Mouse (Mus musculus): Measurements from ENCODE around the gene Mtus2. TPM values are rescaled to one million over a fixed set of nuclear protein-coding genes. Genes with fewer than 3 reads are reported as not detected.

Gene Mtus2
- total RNA-seq, 1 experiment: 11.0 TPM

DNA sequence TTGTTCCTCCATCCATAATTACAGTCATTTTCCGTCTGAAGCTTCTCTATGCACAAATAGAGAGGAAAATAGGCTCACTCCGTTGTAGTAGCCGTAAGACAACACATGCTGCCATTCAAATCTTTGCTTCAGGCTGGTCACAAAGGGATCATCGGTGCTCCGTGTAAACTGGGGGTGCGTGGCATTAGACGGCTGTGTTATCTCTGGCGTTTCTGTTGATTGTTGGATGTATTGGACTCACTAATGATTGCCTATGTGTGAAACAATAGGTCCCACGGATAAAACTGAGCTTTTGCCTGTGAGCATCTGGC lies 196.2 kb downstream of the Mtus2 start:
- Histone ChIP-seq H3K36me3 (ENCODE audit: control insufficient read depth, insufficient read depth, low read length, poor library complexity, severe bottlenecking) (no peaks in the 10 kb centered on the region), H3K9ac (ENCODE audit: insufficient read depth, low read depth, low read length, poor library complexity, severe bottlenecking) (no peak overlapping the region)

DNA sequence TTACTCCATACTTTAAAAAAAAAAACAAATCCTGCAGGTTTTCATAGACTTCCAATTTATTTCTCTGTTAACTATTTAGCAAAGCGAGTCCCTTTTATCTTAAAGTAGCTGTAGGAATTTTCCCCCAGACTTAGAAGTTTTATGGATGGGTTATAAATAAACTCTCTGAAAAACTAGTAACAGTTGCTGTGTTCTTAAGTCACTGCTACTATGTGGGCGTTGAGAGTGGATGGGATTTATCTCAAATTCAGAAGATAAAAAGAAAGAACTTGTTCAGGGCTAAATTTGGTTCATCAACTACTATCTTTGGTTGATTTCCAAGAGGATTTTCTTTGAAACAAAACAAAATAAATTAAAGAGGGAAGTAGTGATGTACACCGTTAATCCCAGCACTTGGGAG lies 197.6 kb downstream of the Mtus2 start:
- Histone ChIP-seq H3K9me3 (ENCODE audit: control insufficient read depth, insufficient read depth, low read depth, low read length) (peaks cover 2% of the 10 kb centered on the region; the same call in 1 of the 2 replicates), H3K4me1 (ENCODE audit: control insufficient read depth in 2 of 2, insufficient read depth in 2 of 2, low read length in 2 of 2, poor library complexity in 1 of 2) (no peaks in the 10 kb centered on the region), H3K27ac (ENCODE audit: insufficient read depth, low read depth, low read length, poor library complexity, severe bottlenecking) (no peak overlapping the region), H3K9ac (ENCODE audit: insufficient read depth, low read depth, low read length, poor library complexity, severe bottlenecking) (no peak overlapping the region), H3K36me3 (ENCODE audit: control insufficient read depth, insufficient read depth, low read length, poor library complexity, severe bottlenecking) (no peaks in the 10 kb centered on the region), H3K4me3 (ENCODE audit: insufficient read depth in 1 of 2, low read depth in 1 of 2, low read length in 2 of 2, poor library complexity in 1 of 2, severe bottlenecking in 1 of 2) (no peak overlapping the region)
- DNase-seq (ENCODE audit: low read depth, low spot score): no peak
- in situ Hi-C loops (cut with MboI; ENCODE audit: low sequenced_read_pairs in 2 of 2, unreplicated experiment in 2 of 2): no loop called here
- TF ChIP-seq ZNF384 (IDR thresholded peaks at IDR 0.05; ENCODE audit: low read depth, low read length) (no peak), CHD2 (IDR thresholded peaks at IDR 0.05; ENCODE audit: low read depth, low read length) (no peak), MAFK (IDR thresholded peaks at IDR 0.05; ENCODE audit: insufficient read depth, low read depth, low read length) (no peak), HCFC1 (IDR thresholded peaks at IDR 0.05; ENCODE audit: borderline replicate concordance, insufficient read depth, low read length) (no peak), ZC3H11A (IDR thresholded peaks at IDR 0.05; ENCODE audit: borderline replicate concordance, low read depth, low read length) (no peak)

More for the DNA sequence above, 196.2 kb downstream of the Mtus2 start:
- no peak for TF ChIP-seq ZNF384 (IDR thresholded peaks at IDR 0.05; ENCODE audit: low read depth, low read length)
- TF ChIP-seq MAFK (IDR thresholded peaks at IDR 0.05; ENCODE audit: insufficient read depth, low read depth, low read length): no peak
- TF ChIP-seq CHD2 (IDR thresholded peaks at IDR 0.05; ENCODE audit: low read depth, low read length): no peak
- no peak for TF ChIP-seq ZC3H11A (IDR thresholded peaks at IDR 0.05; ENCODE audit: borderline replicate concordance, low read depth, low read length)
- no peak for TF ChIP-seq HCFC1 (IDR thresholded peaks at IDR 0.05; ENCODE audit: borderline replicate concordance, insufficient read depth, low read length)
- no peak overlapping the region for H3K27ac ChIP-seq (ENCODE audit: insufficient read depth, low read depth, low read length, poor library complexity, severe bottlenecking)
- no peak for DNase-seq (ENCODE audit: low read depth, low spot score)
- in situ Hi-C loops (cut with MboI; ENCODE audit: low sequenced_read_pairs in 2 of 2, unreplicated experiment in 2 of 2): no loop called here
- no peak overlapping the region for H3K4me3 ChIP-seq (ENCODE audit: insufficient read depth in 1 of 2, low read depth in 1 of 2, low read length in 2 of 2, poor library complexity in 1 of 2, severe bottlenecking in 1 of 2)
- H3K4me1 ChIP-seq (ENCODE audit: control insufficient read depth in 2 of 2, insufficient read depth in 2 of 2, low read length in 2 of 2, poor library complexity in 1 of 2): no peaks in the 10 kb centered on the region
- peaks cover 2% of the 10 kb centered on the region; the same call in 1 of the 2 replicates for H3K9me3 ChIP-seq (ENCODE audit: control insufficient read depth, insufficient read depth, low read depth, low read length)

DNA sequence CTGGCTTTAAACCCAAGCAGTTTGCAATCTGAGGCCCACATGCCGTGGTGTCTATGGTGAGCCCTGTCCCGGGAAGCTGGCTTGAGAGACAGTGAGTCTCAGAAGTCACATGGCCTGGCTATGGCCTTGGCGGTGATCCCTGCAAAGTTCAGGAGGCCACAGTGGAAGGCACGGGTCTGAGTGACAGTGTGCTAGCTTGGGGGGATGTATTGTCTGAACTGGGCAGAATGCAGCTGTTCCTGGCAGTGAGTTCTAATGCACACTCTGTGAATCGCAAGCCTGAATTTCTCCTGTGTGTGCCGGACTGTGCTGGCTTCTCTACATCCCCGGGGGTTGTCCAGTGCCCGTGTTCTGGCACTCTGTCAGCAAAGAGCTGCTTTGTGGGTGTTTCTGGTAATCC lies 202.2 kb downstream of the Mtus2 start:
- in situ Hi-C loops (cut with MboI; ENCODE audit: low sequenced_read_pairs in 2 of 2, unreplicated experiment in 2 of 2): no loop called here
- TF ChIP-seq ZNF384 (IDR thresholded peaks at IDR 0.05; ENCODE audit: low read depth, low read length) (no peak), ZC3H11A (IDR thresholded peaks at IDR 0.05; ENCODE audit: borderline replicate concordance, low read depth, low read length) (no peak), MAFK (IDR thresholded peaks at IDR 0.05; ENCODE audit: insufficient read depth, low read depth, low read length) (no peak), HCFC1 (IDR thresholded peaks at IDR 0.05; ENCODE audit: borderline replicate concordance, insufficient read depth, low read length) (no peak), CHD2 (IDR thresholded peaks at IDR 0.05; ENCODE audit: low read depth, low read length) (no peak)
- no peak for DNase-seq (ENCODE audit: low read depth, low spot score)
- no peak overlapping the region for H3K4me3 ChIP-seq (ENCODE audit: insufficient read depth in 1 of 2, low read depth in 1 of 2, low read length in 2 of 2, poor library complexity in 1 of 2, severe bottlenecking in 1 of 2)
- no peaks in the 10 kb centered on the region for H3K9me3 ChIP-seq (ENCODE audit: control insufficient read depth, insufficient read depth, low read depth, low read length)
- no peak overlapping the region for H3K9ac ChIP-seq (ENCODE audit: insufficient read depth, low read depth, low read length, poor library complexity, severe bottlenecking)
- H3K36me3 ChIP-seq (ENCODE audit: control insufficient read depth, insufficient read depth, low read length, poor library complexity, severe bottlenecking): no peaks in the 10 kb centered on the region
- H3K27ac ChIP-seq (ENCODE audit: insufficient read depth, low read depth, low read length, poor library complexity, severe bottlenecking): no peak overlapping the region
- no peaks in the 10 kb centered on the region for H3K4me1 ChIP-seq (ENCODE audit: control insufficient read depth in 2 of 2, insufficient read depth in 2 of 2, low read length in 2 of 2, poor library complexity in 1 of 2)

DNA sequence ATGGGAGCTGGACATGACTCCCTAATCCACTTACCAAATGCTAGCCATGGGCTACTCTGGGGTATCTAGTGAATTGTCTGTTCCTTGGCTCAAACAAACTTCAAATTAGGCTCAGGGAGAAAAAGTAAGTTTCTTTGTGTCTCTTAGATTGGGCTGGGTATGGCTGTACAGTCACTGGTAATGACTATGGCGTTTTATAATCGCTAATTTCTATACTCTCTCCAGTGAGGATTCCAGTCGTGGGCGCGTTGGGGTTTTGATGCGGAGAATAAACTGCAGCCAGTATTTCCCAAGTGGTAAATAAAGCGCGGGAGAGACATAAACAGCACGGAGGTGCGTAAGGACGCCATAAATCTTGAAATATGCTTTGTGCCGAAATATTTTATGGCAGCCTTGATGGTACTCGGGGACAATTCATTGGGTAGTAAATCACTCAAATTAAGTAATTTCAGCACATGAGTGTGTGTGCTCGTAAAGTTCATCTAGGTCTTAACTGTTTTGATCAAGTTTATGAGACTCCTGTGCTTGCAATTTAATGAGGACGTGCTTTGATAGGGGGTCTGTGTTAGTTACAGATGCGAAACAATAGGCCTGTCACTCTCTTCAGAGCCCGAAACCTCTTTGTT lies 203.5 kb downstream of the Mtus2 start:
- in situ Hi-C loops (cut with MboI; ENCODE audit: low sequenced_read_pairs in 2 of 2, unreplicated experiment in 2 of 2): no loop called here
- TF ChIP-seq HCFC1 (IDR thresholded peaks at IDR 0.05; ENCODE audit: borderline replicate concordance, insufficient read depth, low read length): no peak
- TF ChIP-seq ZNF384 (IDR thresholded peaks at IDR 0.05; ENCODE audit: low read depth, low read length): no peak
- no peak for TF ChIP-seq CHD2 (IDR thresholded peaks at IDR 0.05; ENCODE audit: low read depth, low read length)
- no peak for TF ChIP-seq MAFK (IDR thresholded peaks at IDR 0.05; ENCODE audit: insufficient read depth, low read depth, low read length)
- no peak for TF ChIP-seq ZC3H11A (IDR thresholded peaks at IDR 0.05; ENCODE audit: borderline replicate concordance, low read depth, low read length)
- H3K4me3 ChIP-seq (ENCODE audit: insufficient read depth in 1 of 2, low read depth in 1 of 2, low read length in 2 of 2, poor library complexity in 1 of 2, severe bottlenecking in 1 of 2): no peak overlapping the region
- H3K36me3 ChIP-seq (ENCODE audit: control insufficient read depth, insufficient read depth, low read length, poor library complexity, severe bottlenecking): no peaks in the 10 kb centered on the region
- no peak overlapping the region for H3K27ac ChIP-seq (ENCODE audit: insufficient read depth, low read depth, low read length, poor library complexity, severe bottlenecking)
- H3K9ac ChIP-seq (ENCODE audit: insufficient read depth, low read depth, low read length, poor library complexity, severe bottlenecking): no peak overlapping the region
- no peaks in the 10 kb centered on the region for H3K9me3 ChIP-seq (ENCODE audit: control insufficient read depth, insufficient read depth, low read depth, low read length)
- no peaks in the 10 kb centered on the region for H3K4me1 ChIP-seq (ENCODE audit: control insufficient read depth in 2 of 2, insufficient read depth in 2 of 2, low read length in 2 of 2, poor library complexity in 1 of 2)
- DNase-seq (ENCODE audit: low read depth, low spot score): no peak
